Mouse (Mus musculus): ENCODE data around the gene Rps15a.

Rps15a gene

DNA sequence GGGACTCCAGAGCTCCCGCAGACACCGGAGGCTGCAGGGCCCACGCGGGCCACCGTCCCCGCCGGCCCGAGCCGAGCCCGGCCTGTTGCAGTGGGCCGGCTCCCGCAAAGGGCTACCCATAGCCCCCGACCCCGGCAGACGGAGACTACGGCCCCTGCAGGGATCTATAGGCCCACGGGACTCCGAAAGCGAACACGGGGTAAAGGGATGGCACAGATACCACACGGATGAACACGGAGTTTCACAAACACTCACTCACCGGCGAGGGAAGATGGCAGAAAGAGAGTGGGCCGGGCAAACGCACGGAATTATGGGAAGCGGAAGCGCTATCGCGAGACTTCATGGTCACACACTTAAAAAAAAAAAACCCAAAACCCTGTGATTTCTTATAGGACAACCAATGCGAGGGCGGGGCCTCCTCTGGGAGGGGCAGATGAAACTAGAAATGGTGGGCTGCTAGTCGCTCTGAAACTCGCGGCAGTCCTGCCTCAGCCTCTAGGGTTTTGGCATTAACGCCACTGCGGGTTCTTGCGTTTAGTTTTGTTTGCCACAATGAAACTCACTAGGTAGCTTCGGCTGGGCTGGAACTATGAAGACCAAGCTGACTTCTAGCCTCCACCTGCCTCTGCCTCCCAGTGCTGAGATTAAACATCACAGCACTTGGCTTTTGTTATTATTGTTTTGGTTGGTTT, at the start of gene Rps15a:
TSS of gene Rps15a (minus strand) at position 312 of the 692 bp plus-strand sequence.
- DNase-seq (ENCODE audit: low spot score) = peak; percentile 96

DNA sequence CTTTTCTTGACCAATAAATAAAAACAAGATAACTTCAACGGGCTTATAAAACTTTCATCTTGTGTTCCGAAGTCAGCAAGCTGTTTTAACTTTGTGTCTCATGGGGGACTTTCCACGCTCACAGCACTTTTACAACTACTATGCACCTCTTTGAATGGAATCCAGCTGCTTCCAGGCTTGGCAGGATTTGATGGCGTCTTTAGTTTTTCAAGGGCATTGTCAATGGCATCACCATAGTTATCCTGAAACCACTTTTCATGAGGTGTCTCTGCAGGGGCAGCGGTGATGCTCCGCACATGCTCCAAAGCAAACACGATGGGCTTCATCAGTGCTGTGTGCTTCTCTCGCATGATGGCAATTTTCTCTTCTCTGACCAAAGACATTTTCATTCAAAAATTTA, 47.0 kb upstream of the Rps15a start:
- DNase-seq (ENCODE audit: low spot score) = no peak

DNA sequence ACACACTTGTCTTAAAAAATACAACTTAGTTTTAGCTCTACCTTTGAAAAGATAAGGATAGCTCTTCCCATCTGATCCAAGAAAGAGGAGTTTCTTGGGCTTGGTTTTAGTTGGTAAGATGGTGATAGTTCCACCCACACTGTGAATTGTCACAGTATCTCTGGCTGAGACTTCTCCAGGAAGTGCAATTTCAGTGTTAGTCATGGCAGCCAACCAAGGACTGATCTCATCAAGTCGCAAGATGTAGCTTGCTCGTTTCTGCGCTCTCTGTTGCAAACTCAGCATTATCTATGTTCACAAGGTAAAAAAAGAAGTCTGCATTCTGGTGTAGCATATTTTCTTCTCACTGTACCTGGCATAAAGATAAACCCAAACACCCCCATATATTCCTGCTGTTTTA, 44.1 kb upstream of the Rps15a start:
- no peak for DNase-seq (ENCODE audit: low spot score)

DNA sequence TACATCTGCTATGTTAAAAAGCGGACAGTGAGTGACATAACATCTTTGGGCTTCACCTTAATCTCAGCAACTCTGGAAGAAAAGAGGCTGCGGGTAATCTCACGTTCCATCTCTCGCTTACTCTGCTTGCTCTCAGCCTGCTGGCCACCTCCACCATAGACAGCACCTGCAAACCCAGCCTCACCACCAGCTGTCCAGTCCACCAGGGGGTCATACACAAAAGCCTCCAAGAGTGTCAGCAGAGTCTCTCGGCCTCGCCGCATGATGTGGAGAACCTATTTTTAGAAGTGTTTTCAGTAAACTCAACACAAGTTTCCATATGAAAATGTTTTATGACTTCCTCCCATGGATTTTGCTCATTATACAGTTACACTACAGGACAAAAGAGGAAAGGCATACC, 40.5 kb upstream of the Rps15a start:
- DNase-seq (ENCODE audit: low spot score) = no peak

DNA sequence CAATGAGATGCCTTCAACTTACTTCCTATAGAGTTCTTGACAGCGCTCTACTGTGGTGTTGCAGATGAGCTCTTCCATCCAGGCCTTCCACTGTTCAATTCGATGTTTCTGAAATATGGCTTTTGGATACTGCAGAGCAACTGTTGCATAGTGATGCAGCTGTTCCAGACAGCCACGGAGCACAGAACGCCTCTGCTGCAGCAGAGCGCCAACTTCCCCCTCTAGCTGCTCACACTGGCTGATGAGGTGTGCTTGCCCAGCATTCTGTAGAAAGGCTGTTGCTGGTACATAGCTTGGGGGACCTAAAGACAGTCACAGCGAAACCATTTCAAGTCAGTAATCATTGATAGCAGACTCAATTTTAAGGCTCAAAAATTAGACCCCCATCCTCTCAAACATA, 38.2 kb upstream of the Rps15a start:
- no peak for DNase-seq (ENCODE audit: low spot score)

DNA sequence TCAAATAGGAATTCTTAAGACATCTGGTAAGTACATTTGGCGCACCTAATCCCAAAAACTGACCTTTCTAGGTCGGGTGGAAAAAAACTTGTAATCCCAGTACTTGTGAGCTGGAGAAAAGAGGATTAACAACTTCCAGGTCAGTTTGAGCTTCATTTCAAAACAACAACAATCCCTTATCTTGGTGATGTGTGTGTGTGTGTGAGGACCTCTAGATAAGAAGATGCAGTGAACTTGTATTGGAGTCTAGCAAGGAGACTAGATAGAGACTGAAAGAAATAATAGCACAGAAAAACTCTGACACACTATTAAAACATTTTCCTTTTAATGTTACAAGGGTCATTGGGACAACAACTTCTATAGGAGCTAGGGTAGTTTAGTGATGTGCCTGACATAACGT, 27.6 kb upstream of the Rps15a start:
- DNase-seq (ENCODE audit: low spot score) = no peak

DNA sequence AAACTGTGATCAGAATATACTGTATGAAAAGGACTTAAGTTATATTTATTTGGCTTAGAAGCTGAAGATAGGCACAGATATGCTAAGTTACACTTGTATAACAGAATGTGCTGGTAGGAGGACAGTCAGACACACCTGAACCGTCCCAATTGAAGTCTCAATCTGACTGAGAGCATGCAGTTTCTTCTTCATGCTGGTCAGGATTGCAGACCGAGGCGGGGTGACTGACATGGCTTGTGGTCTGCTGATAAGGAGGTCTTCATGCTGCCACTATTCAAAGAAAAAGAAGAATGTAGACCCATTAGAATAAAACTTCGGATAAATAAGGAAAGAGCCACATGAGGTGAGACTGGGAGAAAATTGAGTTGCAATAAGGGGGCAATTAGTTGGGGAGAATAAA, 27.1 kb upstream of the Rps15a start:
- no peak for DNase-seq (ENCODE audit: low spot score)

DNA sequence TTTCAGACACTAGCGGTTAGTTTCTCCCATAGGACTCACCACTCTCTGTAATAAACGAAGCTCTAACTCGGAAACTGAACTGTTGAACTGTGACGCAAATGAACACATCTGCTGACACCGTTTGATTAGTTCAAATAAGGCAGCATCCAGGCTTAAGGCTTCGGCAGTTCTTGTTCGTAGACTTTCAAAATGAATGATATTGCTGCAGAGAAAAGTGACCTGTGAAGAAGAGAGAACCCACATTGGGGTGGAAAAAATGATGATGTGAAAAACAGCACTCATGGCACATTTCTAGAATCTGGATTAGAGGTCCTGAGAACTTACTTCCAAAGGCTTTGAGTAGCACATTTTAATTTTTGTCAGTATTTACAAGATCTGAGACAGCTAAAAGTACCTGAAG, 25.3 kb upstream of the Rps15a start:
- DNase-seq (ENCODE audit: low spot score) = no peak

DNA sequence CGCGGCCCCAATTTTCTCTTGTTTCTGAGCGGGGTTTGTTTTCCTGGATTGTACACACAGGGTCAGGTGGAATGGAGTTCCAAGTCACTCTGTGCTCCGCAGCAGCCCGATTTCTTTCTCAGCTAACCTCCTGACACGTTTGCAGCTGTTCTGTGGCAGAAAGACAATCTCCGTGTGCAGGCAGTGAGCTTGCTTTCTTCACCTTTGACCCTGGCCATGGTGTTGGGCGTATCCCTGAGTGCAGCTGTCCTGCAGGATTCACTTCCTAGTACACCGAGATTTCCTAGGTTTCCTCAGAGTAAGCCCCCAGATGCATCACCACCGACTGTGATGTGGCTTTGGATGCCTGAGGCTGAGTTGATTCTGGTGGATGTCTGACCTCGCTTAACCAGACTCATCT, 19.1 kb upstream of the Rps15a start:
- DNase-seq (ENCODE audit: low spot score) = no peak

DNA sequence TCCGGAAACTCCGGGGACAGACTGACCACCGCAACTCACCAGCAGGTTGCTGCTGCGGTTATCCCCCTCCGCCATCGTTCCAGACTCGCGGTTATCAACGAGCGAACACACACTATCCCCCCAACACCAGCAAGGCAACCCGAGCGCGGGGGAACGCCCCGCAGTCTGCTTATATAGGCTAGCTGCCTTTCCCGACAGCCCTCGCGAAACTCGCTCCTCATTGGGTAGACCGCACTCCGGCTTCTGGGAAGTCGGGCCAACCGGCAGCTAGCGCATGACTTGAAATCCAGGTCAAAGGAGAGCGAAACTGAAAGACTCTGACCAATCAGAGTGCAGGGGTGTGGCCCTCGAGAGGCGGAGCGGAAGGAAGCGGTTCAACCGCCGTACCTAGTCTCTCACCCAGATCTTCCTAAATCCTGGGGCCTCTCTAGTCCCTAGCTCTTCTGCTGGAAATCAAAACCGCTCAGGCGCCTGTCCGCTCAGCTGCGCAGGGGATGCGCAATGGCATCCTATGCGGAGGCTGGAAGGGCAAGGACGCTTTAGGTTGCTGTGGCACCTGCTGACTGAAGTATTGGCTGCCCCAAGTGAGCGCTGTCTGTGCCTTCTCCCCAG, 13.5 kb upstream of the Rps15a start, which contains the start of gene Arl6ip1:
TSS of gene Arl6ip1 (minus strand) at position 233 of the 612 bp plus-strand sequence.
- DNase-seq (ENCODE audit: low spot score) = peak; percentile 99

DNA sequence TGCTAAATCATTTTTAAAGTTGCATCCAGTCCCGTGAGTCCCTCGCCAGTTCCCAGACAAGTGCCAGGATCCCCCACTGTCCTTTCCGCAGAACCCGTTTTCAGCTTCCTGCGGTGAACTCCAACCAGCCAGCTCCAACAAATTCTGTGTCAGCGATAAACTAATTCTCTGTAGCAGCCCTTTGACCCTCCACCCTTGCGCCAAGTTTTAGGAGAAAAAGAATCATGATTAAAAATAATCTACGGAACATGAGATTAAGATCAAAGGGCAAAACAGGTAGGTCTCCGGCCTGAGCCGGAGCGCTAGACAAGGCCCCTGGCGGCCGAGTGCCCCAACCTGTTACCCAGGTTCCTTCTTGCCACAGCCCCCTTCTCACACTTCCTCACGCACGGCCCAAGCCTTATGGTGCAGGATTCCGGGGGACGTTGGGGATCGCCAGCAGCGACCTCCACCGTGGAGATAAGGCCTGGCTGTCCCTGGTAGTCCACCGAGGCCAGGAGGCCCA, 13.0 kb upstream of the Rps15a start:
- DNase-seq (ENCODE audit: low spot score) = no peak

DNA sequence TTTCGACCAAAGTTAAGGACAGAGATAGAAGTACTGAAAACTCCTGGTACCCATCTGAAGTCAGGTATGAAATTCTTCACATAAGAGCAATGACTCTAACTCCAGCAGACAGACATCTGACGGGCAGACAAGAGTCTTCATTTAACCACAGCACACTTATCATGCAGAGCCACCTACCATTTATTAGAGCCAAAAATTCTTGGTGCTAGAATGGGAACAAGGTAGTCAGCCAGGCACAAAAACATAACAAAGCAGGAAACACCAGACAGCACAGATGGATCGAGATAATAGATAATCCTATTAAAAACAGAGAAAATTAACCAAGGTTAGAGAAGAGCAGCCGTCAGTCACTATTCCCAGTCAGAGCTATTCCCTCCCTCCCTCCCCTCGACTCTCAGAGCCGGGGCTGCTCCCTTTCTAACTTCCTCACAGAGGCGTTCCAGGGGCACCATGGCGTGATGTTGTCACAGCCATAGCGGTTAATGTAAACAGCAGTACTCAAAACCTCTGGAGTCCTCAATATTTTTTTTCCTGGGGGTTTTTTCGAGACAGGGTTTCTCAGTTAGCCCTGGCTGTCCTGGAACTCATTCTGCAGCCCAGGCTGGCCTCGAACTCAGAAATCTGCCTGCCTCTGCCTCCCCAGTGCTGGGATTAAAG, 10.4 kb upstream of the Rps15a start:
- DNase-seq (ENCODE audit: low spot score) = no peak

DNA sequence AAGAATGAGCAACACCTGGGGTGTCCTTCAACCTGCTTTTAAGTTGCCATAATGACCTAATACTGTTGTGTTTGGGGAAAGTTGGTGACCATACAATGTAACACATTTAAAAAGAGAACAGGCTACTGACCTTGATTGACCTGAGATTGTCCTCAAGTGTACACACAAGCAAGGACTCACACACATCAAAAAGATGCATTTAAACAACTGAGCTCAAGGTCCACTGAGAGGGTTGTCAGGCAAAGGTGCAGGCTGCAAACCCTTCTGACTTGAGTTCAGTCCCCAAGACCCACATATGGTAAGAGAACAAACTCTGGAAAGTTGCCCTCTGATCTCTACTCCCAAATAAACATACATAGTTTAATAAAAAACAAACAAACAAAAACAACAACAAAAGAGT, 9.7 kb upstream of the Rps15a start:
- no peak for DNase-seq (ENCODE audit: low spot score)

DNA sequence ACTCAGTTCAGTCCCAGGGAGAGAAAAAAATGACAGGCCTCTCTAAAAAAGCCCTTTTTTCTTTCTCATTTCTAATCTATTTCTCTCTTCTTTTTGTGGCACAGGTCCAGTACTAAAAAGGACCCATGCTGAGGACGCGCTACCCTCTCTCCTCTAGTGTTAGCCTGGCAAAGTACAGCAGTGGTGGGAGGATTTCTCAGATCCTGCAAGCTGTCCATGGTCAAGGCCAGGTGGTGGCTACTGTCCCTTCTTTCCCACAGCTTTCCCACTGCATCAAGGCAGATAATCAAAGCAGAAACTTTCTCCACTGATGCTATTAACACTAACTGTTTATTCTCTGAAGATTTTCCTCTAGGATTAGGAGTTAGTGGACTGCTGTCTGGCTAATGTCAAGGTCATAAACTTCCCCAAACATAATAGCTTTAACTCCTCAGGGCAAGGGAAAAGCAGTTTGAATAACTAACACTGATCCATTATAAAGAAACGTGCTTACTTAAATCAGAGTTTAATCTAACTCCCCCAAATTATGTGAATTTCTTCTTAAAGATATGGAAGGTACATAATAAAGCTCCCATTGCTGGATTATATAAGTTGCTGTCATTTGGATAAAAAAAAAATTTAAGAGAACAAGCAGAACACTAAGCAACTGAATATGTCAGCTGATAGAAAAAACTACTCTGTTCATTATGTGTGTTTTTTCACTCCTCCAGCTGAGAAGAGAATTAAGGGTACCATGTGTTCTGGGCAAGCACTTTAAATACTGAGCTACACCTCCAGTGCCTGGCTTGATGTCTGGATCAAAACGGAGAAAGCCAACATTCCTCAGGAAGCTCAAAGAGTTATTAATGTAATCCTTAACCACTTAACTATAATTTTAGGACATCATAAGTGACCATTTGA, 7.8 kb upstream of the Rps15a start:
- DNase-seq (ENCODE audit: low spot score) = peak; percentile 18

DNA sequence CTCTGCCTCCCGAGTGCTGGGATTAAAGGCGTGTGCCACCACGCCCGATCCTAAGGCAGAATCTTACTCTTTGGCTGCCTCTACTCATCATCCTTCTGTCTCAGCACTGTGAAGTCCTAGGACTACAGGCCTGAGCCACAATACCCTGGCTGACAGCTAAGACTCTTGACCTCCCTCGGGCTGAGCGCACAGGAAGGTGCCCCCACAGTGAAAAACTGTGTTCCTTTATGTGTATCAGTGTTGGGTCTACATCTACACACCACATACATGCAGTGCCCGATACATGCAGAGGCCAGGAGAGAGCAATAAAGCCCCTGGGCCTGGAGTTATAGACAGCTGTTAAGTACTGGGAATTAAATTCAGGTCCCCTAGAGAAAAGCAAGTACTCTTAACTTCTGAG, 6.2 kb upstream of the Rps15a start:
- DNase-seq (ENCODE audit: low spot score) = no peak

DNA sequence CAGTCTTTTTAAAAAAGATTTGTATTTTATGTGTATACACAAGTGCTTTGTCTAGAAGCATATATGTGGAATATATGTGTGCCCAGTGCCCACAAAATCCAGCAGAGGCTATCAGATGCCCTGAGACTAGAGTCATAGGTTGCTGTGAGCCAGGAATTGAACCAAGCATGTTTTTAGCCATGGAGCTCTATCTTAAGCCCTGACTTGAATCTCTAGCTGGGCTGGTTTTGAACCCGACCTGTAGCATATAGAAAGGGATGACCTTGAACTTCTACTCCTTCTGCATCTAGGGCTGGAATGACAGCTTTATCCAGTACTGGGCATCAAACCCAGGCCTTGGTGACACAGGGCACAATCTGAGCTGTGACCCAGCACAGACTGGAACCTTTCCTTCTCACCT, 4.7 kb upstream of the Rps15a start:
- no peak for DNase-seq (ENCODE audit: low spot score)

DNA sequence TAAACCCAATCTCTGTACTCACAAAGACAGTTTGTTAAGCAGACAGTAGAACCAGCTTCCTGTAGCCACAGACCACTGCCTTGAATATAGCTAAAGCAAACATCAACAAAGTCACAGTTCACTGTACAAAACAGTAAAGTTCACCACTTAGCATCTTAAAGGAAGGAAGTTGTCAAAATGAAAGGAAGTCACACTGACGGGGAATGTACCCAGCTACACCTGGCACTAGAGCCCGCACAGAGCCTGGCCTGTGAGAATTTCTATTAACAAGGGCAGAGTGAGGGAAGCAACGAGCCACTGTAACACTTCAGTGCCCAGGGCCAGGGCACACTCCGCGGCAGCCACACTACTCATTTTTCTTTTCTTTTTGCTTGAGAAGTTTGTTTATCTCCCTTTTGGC, 4.0 kb upstream of the Rps15a start:
- DNase-seq (ENCODE audit: low spot score) = peak; percentile 59

DNA sequence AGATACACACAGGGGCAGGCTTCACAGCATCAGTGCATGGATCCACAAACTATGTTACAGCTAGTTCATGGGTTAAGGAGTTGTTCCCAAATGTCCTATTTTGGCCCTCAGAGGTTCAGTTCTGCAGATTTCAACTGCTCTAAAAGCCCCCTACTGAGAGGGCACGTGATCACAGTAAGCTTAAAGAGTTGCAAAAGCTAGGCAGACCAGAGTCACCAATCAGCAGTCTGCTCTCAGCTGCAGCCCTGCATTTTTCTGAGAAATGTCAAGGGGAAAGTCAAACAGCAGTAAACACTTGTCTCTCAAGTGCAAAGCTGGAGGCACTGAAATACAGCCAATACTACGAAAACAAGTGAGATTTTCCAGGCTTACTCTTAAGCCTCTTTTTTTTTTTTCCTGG, 3.2 kb upstream of the Rps15a start:
- peak; percentile 81 for DNase-seq (ENCODE audit: low spot score)

DNA sequence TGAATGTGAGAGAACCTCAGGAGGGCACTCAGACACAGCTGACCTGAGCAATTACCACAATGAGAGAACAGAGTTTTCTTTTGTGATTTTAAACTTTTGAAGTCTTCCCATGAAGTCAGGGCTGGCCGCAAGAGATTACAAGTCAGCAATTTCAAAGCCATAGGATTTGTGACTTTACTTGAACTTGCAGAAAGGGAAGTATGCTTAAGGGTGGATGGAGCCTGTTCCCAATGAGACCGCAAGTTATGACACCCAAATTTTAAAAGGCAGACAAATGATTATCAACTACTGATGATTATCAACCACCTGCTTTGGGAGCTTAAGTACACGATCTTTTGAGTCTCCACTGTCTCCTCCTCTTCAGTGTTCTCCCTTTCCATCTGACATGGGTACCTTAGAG, 2.4 kb upstream of the Rps15a start:
- DNase-seq (ENCODE audit: low spot score) = no peak

DNA sequence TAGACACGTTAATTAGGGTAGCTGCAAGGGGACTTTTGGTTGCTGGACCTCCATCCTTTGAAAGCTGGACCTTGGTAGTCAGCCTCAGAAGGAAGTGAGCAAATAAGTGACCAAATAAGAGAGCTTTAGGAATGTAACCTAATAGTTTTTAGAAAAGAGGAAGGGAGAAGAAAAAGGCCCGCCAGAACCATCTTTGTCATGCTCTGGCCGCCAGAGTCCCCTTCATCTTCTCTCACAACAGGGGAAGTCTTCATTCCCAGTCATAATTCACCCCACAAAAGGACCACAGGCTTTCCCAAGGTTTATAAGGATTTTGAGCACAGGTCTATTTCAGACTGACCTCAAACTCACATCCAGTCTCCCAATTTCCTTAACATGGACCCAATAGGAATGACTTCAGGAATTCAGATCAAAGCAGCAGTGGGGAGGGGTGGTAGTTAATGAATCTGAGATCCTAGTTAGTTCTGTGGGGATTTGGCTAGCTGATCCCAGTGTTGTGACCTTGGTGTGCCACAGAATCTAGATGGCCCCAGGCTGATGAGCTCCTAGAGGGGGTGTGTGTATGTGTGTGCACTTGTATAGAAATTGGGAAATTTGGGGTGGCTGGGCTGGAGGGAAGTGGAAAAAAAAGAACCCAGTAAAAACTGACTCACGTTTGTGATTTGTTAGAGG, 1.7 kb upstream of the Rps15a start:
- DNase-seq (ENCODE audit: low spot score) = no peak

DNA sequence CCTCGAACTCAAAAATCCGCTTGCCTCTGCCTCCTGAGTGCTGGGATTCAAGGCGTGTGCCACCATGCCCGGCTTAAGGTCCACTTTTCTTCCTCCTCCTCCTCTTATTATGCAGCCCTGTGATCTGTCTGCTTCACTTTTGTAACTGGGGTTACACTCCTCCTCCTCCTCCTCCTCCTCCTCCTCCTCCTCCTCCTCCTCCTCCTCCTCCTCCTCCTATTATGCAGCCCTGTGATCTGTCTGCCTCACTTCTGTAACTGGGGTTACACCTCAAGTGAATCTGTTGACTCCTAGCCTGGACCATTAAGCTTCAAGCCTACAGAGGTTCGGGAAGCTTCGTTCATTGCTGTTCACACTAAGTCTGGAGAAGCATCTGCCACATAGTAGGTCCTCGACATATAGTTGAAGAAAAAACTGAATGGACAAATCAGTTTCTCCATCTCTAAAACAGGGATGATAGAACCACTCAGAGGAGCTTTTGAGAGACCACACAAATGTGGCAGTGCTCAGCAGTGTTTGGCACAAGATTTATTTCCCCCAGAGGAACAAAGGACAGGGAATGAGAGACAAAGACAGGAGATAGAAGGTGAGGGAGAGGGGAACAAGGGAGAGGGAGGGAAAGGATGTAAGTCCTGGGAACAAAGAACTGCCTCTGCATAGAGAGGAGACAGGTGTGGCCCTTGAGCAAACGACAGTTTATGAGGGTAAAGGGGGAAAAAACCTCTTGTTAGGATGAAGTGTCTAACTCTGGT, 975 bp upstream of the Rps15a start:
- DNase-seq (ENCODE audit: low spot score) = no peak
